Mouse (Mus musculus) limb, embryonic 13.5 days (tissue): ENCODE results near the gene Cit. TPM values are rescaled to one million over a fixed set of nuclear protein-coding genes. Genes with fewer than 3 reads are reported as not detected.

Experiments
- ATAC-seq: fragments of 200-750 bp; cut with Nextera tagmentation; 2 replicates; pipeline ENCODE4 v1.8.0; 2017; ENCODE audit warnings: low read depth, moderate number of reproducible peaks, moderate TSS enrichment; ENCODE audit not compliant: low FRiP score
- H3K27ac ChIP-seq: fragments of 300-500 bp; sonication (generic); 2 replicates; pipeline ENCODE4 v1.5.1; 2015; ENCODE audit warnings: inconsistent platforms, mild to moderate bottlenecking, moderate library complexity
- H3K27me3 ChIP-seq: fragments of 300-500 bp; sonication (generic); 2 replicates; pipeline ENCODE4 v1.6.1; 2015; ENCODE audit warnings: mild to moderate bottlenecking, inconsistent platforms
- H3K36me3 ChIP-seq: fragments of 300-500 bp; sonication (generic); 2 replicates; pipeline ENCODE4 v1.6.1; 2015; ENCODE audit warnings: inconsistent platforms, mild to moderate bottlenecking, moderate library complexity
- H3K4me1 ChIP-seq: fragments of 300-500 bp; sonication (generic); 2 replicates; pipeline ENCODE4 v1.6.1; 2015; ENCODE audit warnings: inconsistent platforms
- H3K4me2 ChIP-seq: fragments of 300-500 bp; sonication (generic); replicated peaks from 2 replicates; pipeline ENCODE4 v1.6.1; 2015; ENCODE audit warnings: inconsistent platforms, mild to moderate bottlenecking, moderate library complexity
- H3K4me3 ChIP-seq: fragments of 300-500 bp; sonication (generic); 2 replicates; pipeline ENCODE4 v1.5.1; 2015; ENCODE audit warnings: moderate library complexity, mild to moderate bottlenecking, inconsistent platforms
- H3K9ac ChIP-seq: fragments of 300-500 bp; sonication (generic); 2 replicates; pipeline ENCODE4 v1.6.1; 2015; ENCODE audit warnings: mild to moderate bottlenecking, inconsistent platforms
- H3K9me3 ChIP-seq: fragments of 300-500 bp; sonication (generic); 2 replicates; pipeline ENCODE4 v1.6.1; 2016; ENCODE audit warnings: inconsistent platforms
- WGBS: fragments of 180-500 bp; shearing (Covaris S2); methylation state at CpG from one replicate; pipeline ENCODE4 v1.1.7; 2015; 5-methylcytosine and 5-hydroxymethylcytosine counted together
- polyA plus RNA-seq: library from polyadenylated mRNA; unstranded; fragments of >200 nt; fragmentation: Nextera tagmentation; extraction: Ambion mirVana; gene quantifications from 2 replicates; pipeline ENCODE4 v1.2.1, GENCODE M21; 2015

The Cit gene
- polyA plus RNA-seq, 1 experiment from 2014 or later: 28.6 TPM

DNA sequence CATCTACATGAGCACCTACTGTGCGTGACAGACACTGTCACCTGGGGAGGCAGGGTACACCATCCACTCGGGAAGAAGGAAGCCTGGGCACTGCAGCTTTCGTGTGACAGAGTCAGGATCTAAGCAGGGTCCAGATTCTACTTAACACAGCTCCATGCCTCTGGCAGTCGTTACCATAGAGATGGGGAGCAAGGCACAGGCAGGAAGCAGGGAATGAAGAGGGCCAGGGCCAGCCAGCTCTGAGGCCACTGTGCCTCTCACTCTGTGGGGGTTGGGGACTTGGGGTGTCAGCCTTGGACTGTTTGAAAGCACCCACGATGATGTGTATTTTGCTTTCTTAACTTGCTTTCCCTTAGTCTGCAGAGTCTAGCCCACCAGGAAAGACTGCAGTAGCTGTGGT lies 133.2 kb downstream of the Cit start:
- Histone ChIP-seq H3K4me2 (no peak overlapping the region), H3K36me3 (peaks cover 48% of the 10 kb centered on the region), H3K9ac (no peak overlapping the region; the same call in 1 of the 2 replicates), H3K4me3 (no peak overlapping the region), H3K27me3 (no peaks in the 10 kb centered on the region), H3K4me1 (peaks cover 23% of the 10 kb centered on the region), H3K27ac (no peak overlapping the region), H3K9me3 (no peaks in the 10 kb centered on the region)
- no peak for ATAC-seq
- WGBS: 49% methylated on average over 5 of the region's 5 CpGs

DNA sequence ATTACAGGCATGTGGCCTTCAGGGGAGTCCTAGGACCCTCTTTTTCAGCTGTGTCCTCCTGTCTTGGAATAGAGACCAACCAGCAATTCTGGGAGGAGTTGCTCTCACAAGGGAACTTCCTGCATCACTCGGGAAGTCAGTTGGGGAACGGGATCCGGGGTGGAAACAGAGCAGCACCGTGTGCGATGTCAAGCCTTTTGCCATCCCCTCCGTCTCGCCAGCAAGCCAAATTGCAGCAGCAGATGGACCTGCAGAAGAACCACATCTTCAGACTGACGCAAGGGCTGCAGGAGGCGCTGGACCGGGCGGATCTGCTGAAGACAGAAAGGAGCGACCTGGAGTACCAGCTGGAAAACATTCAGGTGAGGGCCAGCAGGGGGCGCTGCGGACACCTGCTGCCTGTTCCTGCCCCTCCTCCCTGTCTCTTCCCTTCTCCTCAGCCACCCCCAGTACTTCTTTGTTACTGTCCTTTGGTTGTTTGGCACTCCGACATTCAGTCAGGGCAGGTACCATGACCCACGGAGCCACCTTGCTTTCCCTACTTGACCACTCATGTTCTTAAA lies 134.1 kb downstream of the Cit start:
- Histone ChIP-seq H3K27ac (no peak overlapping the region), H3K4me3 (no peak overlapping the region), H3K36me3 (peaks cover 42% of the 10 kb centered on the region), H3K27me3 (no peaks in the 10 kb centered on the region), H3K9ac (no peak overlapping the region), H3K9me3 (no peaks in the 10 kb centered on the region), H3K4me1 (peaks cover 25% of the 10 kb centered on the region), H3K4me2 (no peak overlapping the region)
- 61% methylated on average over 16 of the region's 16 CpGs for WGBS
- ATAC-seq: no peak

DNA sequence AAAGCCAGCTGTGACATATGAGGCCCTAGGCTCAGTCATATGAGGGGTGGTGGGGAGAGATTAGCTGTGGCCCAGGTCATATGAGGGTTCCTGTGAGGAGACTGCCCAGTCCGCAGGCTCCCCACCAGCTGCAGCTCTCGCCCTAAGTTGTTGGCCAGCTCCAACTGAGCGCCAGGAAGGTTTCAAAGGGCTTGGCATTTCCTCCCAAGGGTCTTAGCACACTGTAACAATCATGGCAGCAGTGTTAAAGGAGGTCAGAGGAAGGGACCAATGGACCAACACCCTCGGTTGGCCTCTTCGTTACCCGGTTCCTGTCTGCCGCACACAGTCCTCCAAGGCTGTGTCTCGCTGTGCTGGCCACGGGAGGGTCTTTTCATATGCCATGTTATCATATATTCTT lies 135.5 kb downstream of the Cit start:
- no peaks in the 10 kb centered on the region for H3K27me3 ChIP-seq
- no peak overlapping the region for H3K27ac ChIP-seq
- peaks cover 25% of the 10 kb centered on the region for H3K4me1 ChIP-seq
- no peaks in the 10 kb centered on the region for H3K9me3 ChIP-seq
- 78% methylated on average over 9 of the region's 9 CpGs for WGBS
- ATAC-seq: no peak
- H3K4me2 ChIP-seq: no peak overlapping the region
- no peak overlapping the region for H3K4me3 ChIP-seq
- no peak overlapping the region for H3K9ac ChIP-seq
- peaks cover 41% of the 10 kb centered on the region for H3K36me3 ChIP-seq

DNA sequence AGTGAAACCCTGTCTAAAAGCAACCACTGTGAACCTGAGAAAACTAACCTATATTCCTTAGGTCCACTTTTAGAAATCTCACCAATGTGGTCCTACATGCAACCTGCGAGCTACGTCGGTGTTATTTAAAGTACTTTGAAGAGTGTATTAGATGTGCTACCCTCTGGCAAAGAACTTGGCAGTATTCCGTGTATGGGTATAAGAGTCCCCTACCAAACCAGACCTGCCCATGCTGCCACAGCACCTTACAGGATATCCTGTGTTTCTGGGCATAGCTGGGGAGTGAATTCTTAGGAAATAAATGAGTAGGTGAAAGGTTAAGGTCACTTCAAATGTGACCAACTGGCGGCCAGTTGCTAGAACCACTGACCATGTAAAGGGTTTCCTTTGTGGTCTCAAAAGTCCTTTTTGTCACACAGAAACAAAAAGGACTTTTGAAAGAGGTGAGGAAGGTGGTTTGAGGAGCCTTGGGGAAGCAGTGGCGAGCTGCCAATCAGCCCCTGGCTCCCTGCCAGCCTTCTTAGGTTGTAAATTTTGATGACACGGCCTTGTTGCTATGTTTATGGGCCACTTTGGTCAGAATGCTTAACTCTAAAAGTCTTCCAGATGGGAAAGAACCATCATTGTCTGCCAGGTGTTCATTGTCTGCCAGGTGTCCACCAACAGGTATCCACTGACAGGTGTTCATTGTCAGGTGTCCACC lies 137.7 kb downstream of the Cit start:
- Histone ChIP-seq H3K9ac (no peak overlapping the region), H3K9me3 (no peaks in the 10 kb centered on the region), H3K4me3 (no peak overlapping the region), H3K4me2 (no peak overlapping the region), H3K4me1 (peaks cover 25% of the 10 kb centered on the region), H3K27me3 (no peaks in the 10 kb centered on the region), H3K27ac (peak overlapping the region; percentile 28; the same call in 1 of the 2 replicates), H3K36me3 (peaks cover 53% of the 10 kb centered on the region)
- WGBS: 56% methylated on average over 7 of the region's 7 CpGs
- ATAC-seq: no peak

DNA sequence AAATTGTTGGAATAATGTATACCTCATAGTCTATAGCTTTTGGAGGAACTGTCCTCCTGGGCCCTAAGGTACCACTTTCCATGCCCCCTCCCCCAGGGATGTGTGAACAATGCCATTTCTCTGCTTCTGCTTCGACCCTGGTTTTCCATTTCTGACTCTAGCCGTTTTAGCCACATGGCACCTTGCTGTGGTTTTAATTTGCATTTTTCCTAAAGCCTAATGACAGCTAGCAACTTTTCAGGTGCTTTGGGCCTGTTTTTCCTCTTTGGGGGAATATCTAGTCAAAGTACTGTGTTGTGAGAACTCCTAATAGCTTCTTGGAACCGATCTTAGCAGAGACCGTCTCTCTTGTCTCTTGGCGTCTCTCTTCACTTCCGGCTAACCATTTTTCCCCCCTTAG lies 139.3 kb downstream of the Cit start:
- Histone ChIP-seq H3K4me1 (peaks cover 17% of the 10 kb centered on the region), H3K9ac (no peak overlapping the region), H3K9me3 (no peaks in the 10 kb centered on the region), H3K4me3 (no peak overlapping the region), H3K27me3 (no peaks in the 10 kb centered on the region), H3K36me3 (peaks cover 66% of the 10 kb centered on the region), H3K27ac (no peak overlapping the region), H3K4me2 (no peak overlapping the region)
- ATAC-seq: no peak
- 84% methylated on average over 6 of the region's 6 CpGs for WGBS

DNA sequence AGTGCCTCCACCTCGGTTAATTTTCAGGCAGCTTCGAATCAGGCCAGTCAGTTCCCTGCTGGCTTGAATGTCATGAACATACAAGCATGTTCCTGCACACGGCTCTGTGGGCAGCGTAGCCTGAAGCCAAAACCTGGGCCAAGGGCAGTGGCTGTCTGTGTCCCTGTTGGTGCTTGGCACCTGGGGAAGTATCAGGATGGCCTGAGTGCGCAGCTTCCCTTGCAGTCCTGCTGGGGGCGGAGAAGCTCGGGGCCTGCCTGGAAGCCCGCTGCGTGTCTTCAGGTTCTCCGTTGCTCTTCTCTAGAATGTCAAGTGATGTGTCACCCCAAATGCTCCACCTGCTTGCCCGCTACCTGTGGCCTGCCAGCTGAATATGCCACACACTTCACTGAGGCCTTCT lies 140.0 kb downstream of the Cit start:
- Histone ChIP-seq H3K4me1 (peaks cover 17% of the 10 kb centered on the region), H3K9me3 (0 out of 2 replicates have a peak, but pooled peaks cover under 1% of the 10 kb centered on the region), H3K27ac (no peak overlapping the region), H3K4me3 (no peak overlapping the region), H3K9ac (no peak overlapping the region), H3K36me3 (peaks cover 66% of the 10 kb centered on the region), H3K27me3 (no peaks in the 10 kb centered on the region), H3K4me2 (no peak overlapping the region)
- WGBS: 91% methylated on average over 11 of the region's 11 CpGs
- no peak for ATAC-seq

DNA sequence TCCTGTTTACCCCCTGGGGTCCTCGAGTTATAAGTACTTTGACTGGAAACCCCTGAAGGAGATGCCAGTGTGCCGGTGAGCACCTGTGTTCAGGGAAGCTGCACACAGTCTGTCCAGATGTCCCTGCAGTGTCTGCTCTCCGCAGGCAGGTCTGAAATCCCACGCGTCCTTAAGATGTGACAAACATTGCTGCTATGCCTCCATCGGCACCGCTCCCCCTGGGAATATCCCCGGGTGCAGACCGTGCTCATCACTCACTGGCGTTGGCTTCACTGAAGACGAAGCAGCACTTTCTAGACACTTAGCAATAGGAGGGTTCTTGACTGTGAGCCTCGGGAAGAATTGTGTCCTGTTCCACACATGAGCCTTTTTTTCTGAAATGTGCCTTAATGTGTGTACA lies 142.2 kb downstream of the Cit start:
- no peak overlapping the region for H3K9ac ChIP-seq
- H3K9me3 ChIP-seq: peaks cover 12% of the 10 kb centered on the region
- no peak overlapping the region for H3K4me2 ChIP-seq
- H3K27ac ChIP-seq: no peak overlapping the region
- peaks cover 12% of the 10 kb centered on the region for H3K4me1 ChIP-seq
- H3K36me3 ChIP-seq: peaks cover 71% of the 10 kb centered on the region
- H3K27me3 ChIP-seq: no peaks in the 10 kb centered on the region
- no peak for ATAC-seq
- WGBS: 85% methylated on average over 12 of the region's 12 CpGs
- H3K4me3 ChIP-seq: no peak overlapping the region

DNA sequence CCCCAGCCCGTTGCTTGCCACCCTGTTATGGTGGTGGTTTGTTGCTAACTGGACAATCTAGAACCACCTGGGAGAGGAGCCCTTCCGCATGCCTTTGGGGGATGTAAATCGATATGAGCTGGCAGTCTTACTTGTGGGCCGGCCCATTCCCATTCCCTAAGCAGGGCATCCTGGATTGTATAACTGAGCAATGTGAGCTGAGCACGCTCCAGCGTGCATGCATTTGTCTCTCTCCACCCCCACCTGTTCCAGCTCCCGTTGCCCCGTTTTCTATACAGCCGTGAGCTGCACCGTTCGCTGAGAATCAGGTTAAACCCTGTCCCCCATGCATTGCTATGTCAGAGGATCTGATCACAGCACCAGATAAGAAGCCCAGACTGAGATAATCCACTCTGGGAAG lies 146.6 kb downstream of the Cit start:
- Histone ChIP-seq H3K9ac (no peak overlapping the region), H3K4me2 (no peak overlapping the region), H3K36me3 (peaks cover 78% of the 10 kb centered on the region), H3K9me3 (peaks cover 12% of the 10 kb centered on the region), H3K4me3 (no peak overlapping the region), H3K27me3 (no peaks in the 10 kb centered on the region), H3K4me1 (no peaks in the 10 kb centered on the region), H3K27ac (no peak overlapping the region)
- ATAC-seq: no peak
- 88% methylated on average over 11 of the region's 11 CpGs for WGBS

DNA sequence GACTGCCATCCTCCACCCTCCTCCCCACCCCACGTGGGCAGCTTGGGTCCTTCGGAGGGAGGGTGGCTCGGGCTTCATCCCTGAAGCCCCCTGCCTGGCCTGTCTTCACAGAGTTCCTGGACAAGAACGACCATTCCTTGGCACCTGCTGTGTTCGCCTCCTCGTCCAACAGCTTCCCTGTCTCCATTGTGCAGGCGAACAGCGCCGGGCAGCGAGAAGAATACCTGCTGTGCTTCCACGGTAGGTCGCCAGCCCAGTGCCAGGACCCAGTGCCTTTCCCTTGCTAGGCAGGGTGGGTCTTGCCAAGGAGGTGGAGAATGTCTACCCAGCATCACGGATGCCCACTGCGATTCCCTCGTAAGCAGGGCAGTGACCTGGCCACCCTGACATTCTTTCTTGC lies 149.0 kb downstream of the Cit start:
- Histone ChIP-seq H3K9me3 (peaks cover 12% of the 10 kb centered on the region), H3K27me3 (no peaks in the 10 kb centered on the region), H3K4me1 (no peaks in the 10 kb centered on the region), H3K36me3 (peaks cover 62% of the 10 kb centered on the region), H3K9ac (no peak overlapping the region), H3K27ac (no peak overlapping the region), H3K4me2 (no peak overlapping the region), H3K4me3 (no peak overlapping the region)
- WGBS: 96% methylated on average over 15 of the region's 15 CpGs
- ATAC-seq: no peak

DNA sequence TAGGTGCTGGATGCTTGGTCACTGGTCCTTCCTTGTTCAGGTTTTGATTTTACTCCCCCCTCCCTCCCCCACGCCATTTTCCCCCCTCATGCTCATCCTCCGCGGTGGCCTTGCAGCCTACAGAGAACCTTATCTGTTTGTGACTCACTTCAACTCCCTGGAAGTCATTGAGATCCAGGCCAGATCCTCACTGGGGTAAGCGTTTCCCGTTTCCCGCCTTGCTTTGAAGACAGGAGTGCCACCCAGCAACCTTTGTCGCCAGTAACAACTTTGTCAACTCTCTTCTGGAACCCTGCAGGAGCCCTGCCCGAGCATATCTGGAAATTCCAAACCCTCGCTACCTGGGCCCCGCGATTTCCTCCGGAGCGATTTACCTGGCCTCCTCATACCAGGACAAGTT lies 152.3 kb downstream of the Cit start:
- Histone ChIP-seq H3K36me3 (peaks cover 40% of the 10 kb centered on the region), H3K4me1 (no peaks in the 10 kb centered on the region), H3K9ac (no peak overlapping the region), H3K4me3 (no peak overlapping the region), H3K9me3 (no peaks in the 10 kb centered on the region), H3K4me2 (no peak overlapping the region), H3K27me3 (no peaks in the 10 kb centered on the region), H3K27ac (no peak overlapping the region)
- WGBS: 80% methylated on average over 13 of the region's 13 CpGs
- no peak for ATAC-seq

DNA sequence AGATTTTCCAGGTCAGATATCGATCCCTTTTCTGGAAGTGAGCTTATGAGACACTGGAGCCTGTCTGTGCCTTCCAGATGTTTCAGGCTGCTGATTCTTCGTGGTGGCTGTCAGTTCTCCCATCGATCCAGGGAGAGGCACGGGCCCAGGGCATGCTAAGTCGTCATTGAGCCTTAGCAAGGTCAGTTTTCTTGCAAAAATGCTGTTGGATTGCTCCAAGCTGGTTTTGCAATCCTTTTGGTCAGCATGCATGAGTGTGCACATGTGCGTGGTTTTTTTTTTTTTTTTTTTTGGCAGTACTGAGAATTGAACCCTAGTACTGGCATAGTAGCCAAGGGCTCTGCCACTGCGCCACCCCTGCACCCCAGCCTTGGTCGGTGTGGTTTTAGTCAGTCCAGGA lies 158.1 kb downstream of the Cit start:
- Histone ChIP-seq H3K27ac (no peak overlapping the region), H3K4me3 (no peak overlapping the region), H3K9me3 (no peaks in the 10 kb centered on the region), H3K27me3 (no peaks in the 10 kb centered on the region), H3K4me1 (peaks cover 3% of the 10 kb centered on the region; the same call in 1 of the 2 replicates), H3K4me2 (no peak overlapping the region), H3K36me3 (peaks cover 17% of the 10 kb centered on the region), H3K9ac (no peak overlapping the region)
- no peak for ATAC-seq
- 84% methylated on average over 8 of the region's 8 CpGs for WGBS

DNA sequence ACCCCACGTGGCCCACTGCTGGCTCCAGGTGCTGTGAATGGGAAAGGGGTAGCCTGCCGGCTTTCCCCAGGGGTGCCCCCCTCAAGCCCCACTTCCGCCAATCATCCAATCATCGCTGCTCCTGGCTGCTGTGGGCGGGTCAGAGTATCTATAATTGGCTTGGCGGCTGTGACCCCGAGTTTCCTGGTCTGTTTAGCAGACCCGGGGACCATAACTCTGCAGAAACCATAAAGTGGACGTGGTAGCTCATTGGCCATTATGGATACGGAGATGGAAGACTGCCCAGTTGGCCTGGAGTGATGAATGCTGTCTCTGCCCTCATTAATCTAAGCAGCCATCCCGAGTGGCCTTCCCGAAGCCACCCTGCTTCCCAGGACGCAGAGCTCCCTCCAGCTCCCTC lies 158.7 kb downstream of the Cit start:
- Histone ChIP-seq H3K4me2 (no peak overlapping the region), H3K36me3 (peaks cover 17% of the 10 kb centered on the region), H3K27ac (no peak overlapping the region), H3K27me3 (no peaks in the 10 kb centered on the region), H3K4me3 (no peak overlapping the region), H3K4me1 (peaks cover 3% of the 10 kb centered on the region; the same call in 1 of the 2 replicates), H3K9ac (no peak overlapping the region), H3K9me3 (no peaks in the 10 kb centered on the region)
- WGBS: 49% methylated on average over 13 of the region's 13 CpGs
- no peak for ATAC-seq

DNA sequence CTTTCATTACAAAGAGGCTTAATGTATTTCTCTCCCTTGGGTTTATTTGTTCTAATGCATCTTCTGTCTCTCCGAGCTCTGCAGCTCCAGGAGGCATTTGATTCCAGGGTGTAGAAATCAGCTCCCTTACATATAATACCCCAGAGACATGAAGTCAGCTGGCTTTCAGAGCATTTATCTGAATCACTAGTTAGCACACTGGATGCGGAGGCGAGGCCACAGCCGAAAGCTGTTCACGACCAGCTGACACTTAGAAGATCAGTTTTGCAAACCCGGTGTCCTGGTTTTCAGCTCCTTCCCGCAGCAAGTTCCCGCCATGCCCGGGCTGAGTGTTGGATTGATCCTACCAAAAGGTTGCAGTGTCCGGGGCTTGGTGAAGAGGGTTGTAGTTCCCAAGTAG lies 159.2 kb downstream of the Cit start:
- WGBS: 90% methylated on average over 10 of the region's 10 CpGs
- Histone ChIP-seq H3K4me2 (no peak overlapping the region), H3K27me3 (no peaks in the 10 kb centered on the region), H3K9ac (no peak overlapping the region), H3K4me3 (no peak overlapping the region), H3K36me3 (peaks cover 17% of the 10 kb centered on the region), H3K27ac (no peak overlapping the region), H3K9me3 (no peaks in the 10 kb centered on the region), H3K4me1 (peaks cover 6% of the 10 kb centered on the region; the same call in 1 of the 2 replicates)
- no peak for ATAC-seq
